Mouse (Mus musculus): Measurements from ENCODE around the gene Kcnh2.

DNA sequence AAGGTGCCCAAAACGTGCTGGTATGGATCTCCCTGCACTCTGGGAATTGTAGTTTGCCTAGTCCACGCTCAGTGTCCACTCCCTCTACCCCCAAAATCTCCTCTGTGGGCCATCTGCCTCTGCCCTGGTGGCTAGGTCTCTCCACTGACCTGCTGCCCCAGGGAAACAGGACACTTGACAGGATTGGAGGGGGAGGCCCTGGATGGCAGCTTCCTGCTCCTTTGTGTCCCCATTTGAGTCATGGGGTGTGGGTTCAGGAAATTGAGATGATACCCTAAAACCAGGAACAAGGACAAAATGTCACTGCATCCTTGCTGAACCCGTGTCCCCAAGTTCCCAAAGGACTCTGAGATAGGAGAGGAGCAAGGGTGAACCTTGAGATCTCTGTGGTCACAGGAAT lies 12.7 kb upstream of the Kcnh2 start:
- TF ChIP-seq CTCF (IDR thresholded peaks at IDR 0.05; ENCODE audit: extremely low read depth, insufficient read length, insufficient replicate concordance, low read depth, low read length) (no peak), POLR2A (IDR thresholded peaks at IDR 0.05; ENCODE audit: low read depth, low read length) (no peak)

Measured in small intestine, adult 2 months (tissue).